Mouse (Mus musculus): ENCODE data around the gene Bmt2. TPM values are rescaled to one million over a fixed set of nuclear protein-coding genes. Genes with fewer than 3 reads are reported as not detected.

Gene Bmt2
- total RNA-seq, 2 experiments from 2014 or later = 27.0 to 28.5 TPM

DNA sequence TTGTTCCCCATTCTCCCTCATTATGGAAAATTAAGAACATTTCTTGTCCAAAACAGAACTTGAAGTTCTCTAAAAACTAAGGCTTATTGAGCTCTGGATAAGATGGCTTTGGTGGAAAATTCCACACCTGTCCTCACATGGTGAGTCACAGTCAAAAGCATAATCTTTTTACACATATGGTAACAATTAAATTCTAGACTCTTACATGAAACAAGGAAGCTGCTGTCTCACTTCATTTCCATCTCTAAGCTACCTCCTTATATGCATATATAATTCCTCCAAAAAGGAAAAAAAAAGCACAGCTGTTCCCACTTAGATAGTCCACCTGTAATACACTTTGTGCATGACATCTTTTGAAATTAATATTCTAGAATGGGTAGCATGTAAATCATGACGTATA is 45.2 kb downstream of the Bmt2 start:
- intact Hi-C loops (cut with DNase I) = no loop called here
- peak in 1 of 2 experiments; percentile 40 for DNase-seq (ENCODE audit: low spot score in 2 of 2)

- intact Hi-C loops (cut with DNase I) = no loop called here
- DNase-seq (ENCODE audit: low spot score in 2 of 2) = no peak
Measured at GRCm38 (mm10) chr6:13630607-13631006, 47.2 kb downstream of the Bmt2 start.

DNA sequence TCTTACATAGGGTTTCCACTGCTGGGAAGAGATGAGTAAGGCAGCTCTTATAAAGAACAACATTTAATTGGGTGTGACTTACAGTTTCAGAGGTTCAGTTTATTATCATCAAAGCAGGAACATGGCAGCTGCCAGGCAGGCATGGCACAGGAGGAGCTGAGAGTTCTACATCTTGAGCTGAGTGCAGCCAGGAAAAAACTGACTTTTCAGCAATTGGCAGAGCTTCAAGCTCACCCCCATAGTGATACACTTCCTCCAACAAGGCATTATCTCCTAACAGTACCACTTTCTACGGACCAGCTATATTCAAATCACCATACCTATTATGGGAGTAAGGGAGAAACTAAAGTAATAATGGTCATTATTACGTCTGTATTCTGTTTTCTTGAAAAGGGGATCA is 58.1 kb downstream of the Bmt2 start:
- DNase-seq (ENCODE audit: low spot score in 2 of 2) = peak in 1 of 2 experiments; percentile 57

DNA sequence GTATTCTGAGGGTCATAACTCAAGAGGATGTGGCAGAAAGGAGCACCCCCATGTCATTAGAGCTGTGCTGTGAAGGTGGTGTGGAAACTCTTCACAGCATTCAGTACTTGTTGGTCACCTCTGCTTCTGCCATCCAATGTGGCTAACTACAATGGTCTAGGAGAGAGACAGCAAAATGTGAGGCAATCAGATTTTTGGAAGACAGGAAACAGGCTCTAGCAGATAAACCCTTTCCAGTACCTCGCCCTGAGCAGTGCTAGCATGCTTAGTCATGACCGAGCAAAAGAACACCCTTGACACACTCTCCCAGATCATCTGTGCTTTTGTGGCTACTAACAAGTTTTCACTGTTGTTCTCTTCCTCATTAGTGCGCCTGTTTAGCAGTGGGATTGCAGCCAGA is 60.7 kb downstream of the Bmt2 start:
- DNase-seq (ENCODE audit: low spot score in 2 of 2) = no peak
- intact Hi-C loops (cut with DNase I) = no loop called here

More for the DNA sequence above, 58.1 kb downstream of the Bmt2 start:
- intact Hi-C loops (cut with DNase I) = no loop called here

DNA sequence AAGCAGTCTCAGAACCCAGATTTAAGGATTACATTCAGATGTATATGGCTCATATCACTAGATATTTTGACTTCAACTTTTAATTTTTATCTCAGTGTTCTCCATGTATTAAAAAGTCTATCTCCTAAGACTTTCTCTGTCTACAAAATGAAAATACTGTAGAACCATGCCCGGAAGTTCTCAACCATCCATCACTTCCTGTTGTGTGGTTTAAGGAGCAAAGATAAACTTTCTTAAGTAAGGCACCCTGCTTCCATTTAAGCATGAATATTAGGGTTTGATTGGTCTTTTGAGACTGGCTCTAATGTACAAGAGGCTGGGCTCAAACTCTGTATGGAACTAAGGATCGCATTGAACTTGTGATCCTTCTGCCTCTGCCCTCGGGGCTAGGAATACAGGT is 63.2 kb downstream of the Bmt2 start:
- no peak for DNase-seq (ENCODE audit: low spot score in 2 of 2)
- intact Hi-C loops (cut with DNase I) = no loop called here

DNA sequence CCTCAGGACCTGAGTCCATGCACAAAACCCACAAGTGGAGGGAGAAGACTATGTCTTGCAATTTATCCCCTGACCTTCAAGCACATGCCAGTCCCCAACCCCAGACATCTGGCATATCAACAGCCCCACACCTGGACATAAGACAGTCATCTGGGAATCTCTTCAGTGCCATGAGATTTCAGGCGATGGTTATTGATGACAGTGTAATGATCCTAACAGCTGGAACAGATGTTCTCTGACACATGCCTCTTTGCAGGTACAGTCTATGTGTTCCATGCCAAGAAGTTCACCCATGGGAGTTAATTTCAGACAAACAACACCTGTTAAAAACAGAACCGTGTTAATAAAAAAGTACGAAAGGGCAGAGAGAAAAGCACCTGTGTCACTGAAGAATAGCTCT is 64.1 kb downstream of the Bmt2 start:
- no peak for DNase-seq (ENCODE audit: low spot score in 2 of 2)
- intact Hi-C loops (cut with DNase I) = no loop called here

DNA sequence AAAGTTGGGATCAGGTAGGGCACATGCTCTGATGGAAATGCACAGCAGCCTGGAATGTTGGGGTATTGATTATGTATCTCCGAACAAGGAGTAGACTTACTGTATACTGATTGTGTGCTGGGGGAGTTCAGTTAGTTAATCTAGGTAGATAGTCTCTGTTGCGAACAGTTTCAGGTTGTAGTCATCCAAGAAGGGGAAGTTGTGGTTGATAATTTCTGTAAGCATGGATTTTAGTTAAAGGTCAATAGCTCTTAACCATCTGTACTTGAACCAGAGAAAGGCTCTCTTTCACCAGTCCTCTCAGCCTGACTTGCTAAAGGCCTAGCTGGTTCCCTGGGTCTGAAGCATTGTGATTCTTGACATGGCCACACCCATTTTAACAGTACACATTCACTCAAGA is 66.9 kb downstream of the Bmt2 start:
- intact Hi-C loops (cut with DNase I) = no loop called here
- DNase-seq (ENCODE audit: low spot score in 2 of 2) = no peak

DNA sequence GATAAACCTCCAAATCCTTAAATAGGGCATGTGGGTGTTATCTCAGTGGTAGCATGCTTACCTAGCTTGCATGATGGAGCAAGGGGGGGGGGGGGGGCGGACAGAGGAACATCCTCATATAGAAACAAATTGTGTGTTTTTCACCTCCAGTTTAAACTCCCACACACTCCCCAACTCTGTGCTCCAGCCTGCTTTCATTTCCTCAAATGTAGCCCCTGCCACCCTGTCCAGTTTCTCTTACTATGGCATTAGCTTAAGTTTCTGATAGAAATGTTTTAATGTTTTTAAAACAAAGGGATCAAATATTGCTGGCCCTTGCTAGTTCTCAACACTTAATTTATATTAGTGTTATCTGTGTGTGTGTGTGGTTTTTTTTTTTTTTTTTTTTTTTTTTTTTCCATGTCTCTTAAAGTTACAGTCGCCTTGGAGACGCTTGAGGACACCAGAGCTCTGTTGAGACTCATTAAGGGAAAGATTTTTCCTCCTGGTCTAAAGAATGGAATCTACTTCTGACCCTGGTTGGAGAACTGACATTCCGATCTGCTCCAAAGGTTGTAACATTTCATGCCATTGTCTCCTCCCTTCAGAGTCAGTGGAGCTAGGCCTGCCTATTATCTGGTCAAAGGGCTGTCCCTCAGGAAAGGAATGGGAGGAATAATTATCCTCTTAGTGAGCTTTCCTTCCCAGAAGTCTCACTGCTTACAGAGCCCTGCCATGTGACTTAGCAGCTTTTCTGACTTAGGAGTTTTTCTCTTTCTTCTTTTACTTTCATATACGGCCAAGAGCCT is 68.2 kb downstream of the Bmt2 start:
- DNase-seq (ENCODE audit: low spot score in 2 of 2) = no peak
- intact Hi-C loops (cut with DNase I) = loop anchor here (2.0 kb wide), 1 partner anchor 261 kb away; the partner anchor contains the start of gene 2610001J05Rik

GRCm38 (mm10) chr6:13607621-13608493 is 69.9 kb downstream of the Bmt2 start, which contains the start of gene Tmem168:
Gene Tmem168 (minus strand): TSS chr6:13608100.
- DNase-seq (ENCODE audit: low spot score in 2 of 2) = peak; percentile 94 to 96
- intact Hi-C loops (cut with DNase I) = loop anchor here (1.0 to 2.0 kb wide), 2 partner anchors 70 to 263 kb away; partner anchors contain the start of gene 2610001J05Rik

GRCm38 (mm10) chr6:13606921-13607620 is 70.7 kb downstream of the Bmt2 start:
- peak in 1 of 2 experiments; percentile 24 for DNase-seq (ENCODE audit: low spot score in 2 of 2)

DNA sequence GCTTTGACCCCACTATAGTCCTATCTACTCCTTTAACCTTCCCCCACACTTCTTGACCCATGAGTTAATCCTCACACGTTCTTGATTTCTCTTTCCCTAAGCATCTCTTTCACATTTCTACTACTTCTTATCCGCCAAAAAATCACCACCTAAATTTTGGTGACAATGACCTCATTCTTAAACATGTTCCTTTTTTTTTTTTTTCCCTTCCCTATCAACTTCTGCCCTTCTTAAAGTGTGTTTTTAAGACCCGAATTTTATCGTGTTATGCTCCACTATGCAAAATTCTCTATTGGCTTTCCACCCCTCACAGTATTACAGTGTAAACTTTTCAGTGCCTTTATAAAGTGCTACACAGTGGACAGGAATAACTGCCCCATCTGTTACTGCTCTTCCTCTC is 71.4 kb downstream of the Bmt2 start:
- intact Hi-C loops (cut with DNase I) = no loop called here
- DNase-seq (ENCODE audit: low spot score in 2 of 2) = no peak

More at GRCm38 (mm10) chr6:13606921-13607620, 70.7 kb downstream of the Bmt2 start:
- intact Hi-C loops (cut with DNase I) = no loop called here

DNA sequence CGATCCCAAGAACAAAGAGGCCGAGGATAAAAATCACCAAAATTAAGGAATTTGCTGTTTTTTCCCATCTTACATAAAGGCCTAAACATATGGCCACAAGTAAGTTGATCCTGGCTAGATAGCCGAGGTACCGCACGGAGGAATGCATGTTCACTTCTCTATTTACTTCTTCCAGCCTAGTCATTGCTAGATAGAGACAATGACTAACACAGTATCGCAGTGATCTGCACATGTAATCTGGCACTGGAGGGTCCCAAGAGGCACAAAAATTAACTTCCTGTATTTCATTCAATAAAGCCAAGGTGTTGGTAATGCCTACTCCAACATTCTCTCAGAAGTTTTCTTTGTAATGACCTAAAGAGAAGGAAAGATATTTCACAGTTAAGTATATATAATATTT is 74.6 kb downstream of the Bmt2 start:
- no peak for DNase-seq (ENCODE audit: low spot score in 2 of 2)
- intact Hi-C loops (cut with DNase I) = no loop called here

DNA sequence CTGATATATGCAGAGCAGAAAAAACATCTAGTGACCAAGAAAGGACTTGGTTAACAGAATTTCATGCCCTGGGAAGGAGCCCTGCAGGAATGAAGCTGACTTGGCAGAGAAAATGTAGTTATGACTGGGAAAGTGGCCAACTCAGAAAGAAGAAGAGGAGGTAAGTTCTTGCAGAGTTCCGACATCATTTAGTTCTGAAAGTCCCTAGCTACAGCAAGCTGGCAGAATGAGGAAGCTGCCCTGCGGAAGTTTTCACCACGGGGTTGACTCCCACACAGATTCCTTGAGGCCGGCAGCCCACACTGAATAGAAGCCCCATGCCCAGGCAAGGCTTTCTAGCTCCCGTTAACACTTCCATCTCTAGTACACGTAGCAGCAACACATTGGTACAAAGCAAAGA is 76.2 kb downstream of the Bmt2 start:
- intact Hi-C loops (cut with DNase I) = no loop called here
- peak; percentile 35 to 82 for DNase-seq (ENCODE audit: low spot score in 2 of 2)

DNA sequence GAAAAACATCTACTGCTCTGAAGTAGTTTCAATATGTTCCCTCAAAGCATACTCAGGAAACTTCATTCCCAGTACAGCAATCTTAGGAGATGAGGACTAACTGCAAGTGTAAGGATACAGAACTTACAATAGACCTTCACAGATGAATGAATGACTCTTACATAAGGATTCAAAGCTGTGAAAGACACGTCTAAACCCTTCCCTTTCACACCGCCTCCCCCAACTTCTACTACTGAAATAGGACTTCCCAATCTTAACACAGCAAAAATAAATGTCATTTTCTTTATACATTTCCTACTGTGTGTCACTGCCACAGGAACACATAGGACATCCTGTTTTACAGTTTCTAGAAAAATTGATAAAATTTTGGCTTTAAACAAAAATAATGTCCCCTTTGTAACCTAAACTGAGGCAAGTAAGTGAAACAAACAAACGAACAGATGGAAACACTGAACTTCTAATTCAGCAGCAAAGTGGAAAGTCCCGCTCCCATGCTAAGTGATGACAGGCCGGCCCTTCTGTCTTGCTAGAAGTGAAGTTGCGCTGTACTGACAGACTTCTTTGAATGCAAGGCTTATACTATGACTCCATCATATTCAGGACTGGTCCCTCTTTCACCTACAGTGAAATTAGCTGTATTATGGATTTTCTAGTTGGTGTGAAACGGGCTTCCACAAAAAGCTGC is 79.4 kb downstream of the Bmt2 start:
- intact Hi-C loops (cut with DNase I) = loop anchor here (2.0 to 5.0 kb wide), 2 partner anchors 150 to 301 kb away; no protein-coding TSS in a partner anchor
- DNase-seq (ENCODE audit: low spot score in 2 of 2) = peak in 1 of 2 experiments; percentile 80

DNA sequence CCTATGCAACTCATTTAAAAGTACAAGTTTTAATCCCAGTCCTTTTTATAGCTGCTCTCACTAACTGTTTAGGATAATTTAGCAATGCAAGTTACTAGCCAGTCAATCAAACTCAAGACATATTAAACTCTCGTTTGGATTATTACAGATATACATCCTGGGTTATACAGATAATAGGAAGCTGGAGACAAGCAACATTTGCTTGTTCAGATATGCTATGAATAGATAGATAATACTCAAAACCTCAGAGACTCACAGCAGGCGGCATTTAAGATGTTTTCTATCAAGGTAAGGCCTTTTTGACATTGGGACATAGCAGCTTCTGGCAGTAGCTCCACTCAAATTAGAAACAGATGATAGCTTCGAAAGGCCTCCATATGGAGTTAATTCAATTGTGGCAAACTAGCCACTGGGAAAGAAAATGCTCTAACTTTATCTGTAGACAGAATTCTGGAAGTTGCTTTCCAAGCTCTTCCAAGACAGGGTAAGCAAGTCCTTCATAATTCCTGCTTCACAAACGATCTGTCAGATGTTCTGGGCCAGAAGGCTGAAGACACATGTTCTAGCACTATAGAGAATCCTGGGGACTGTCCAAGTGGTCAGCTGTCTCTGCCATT is 84.9 kb downstream of the Bmt2 start:
- intact Hi-C loops (cut with DNase I) = no loop called here
- no peak for DNase-seq (ENCODE audit: low spot score in 2 of 2)

DNA sequence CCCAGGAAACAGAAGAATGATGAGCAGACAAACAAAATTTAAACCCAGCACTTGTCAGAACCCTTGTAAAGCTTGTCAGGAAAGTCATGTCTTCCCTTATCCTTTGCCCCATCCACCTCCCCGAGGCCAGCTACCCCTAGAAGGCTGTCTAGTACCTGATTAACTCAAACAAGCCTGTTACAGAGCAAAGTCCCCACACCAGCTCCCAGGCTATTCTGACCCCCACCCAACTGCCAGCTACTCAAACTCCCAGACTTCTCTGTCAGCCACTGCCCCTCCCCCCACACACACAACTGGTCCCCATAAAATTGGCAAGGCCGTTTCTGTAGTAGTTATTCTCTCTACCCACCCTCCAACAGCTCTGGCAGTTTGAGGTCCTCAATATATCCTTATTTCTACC is 91.2 kb downstream of the Bmt2 start:
- intact Hi-C loops (cut with DNase I) = no loop called here
- no peak for DNase-seq (ENCODE audit: low spot score in 2 of 2)

DNA sequence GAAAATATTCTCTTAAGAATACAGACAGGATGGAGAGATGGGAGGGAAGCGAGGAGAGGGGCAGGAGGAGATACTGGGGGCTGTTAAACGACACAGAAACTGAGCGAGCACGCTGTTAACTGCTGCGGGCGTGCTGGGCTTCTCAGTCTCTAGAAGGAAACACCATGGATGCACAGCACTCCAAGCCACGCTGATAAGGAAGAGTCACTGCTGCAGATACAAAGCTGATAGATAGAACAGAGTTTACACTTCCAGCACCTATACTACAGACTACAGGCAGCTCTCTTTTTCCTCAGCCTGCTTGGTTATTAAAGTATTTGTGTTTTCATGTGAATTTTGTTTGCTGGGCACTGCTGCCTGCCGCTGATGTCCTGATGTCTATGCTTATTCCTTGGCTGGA is 91.6 kb downstream of the Bmt2 start:
- intact Hi-C loops (cut with DNase I) = no loop called here
- no peak for DNase-seq (ENCODE audit: low spot score in 2 of 2)

DNA sequence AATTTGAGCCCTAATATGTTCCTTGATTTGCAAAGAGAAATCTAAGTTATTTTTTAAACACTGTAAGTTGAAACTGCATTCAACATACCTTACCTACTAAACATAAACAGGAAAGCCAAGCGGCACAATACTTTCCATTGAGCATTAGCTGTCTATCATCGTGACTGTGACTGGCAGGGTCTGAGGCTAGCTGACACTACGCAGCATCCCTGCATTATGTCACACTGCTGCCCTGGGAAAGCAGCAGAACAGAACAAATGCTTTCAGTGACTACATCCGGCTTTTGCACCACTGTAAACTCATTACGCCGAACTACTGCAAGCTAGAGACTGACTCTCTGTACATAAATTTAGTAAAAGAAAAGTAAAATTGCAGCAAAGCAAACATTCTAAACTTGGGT is 93.0 kb downstream of the Bmt2 start:
- no peak for DNase-seq (ENCODE audit: low spot score in 2 of 2)
- intact Hi-C loops (cut with DNase I) = no loop called here

GRCm38 (mm10) chr6:13582075-13582474 is 95.7 kb downstream of the Bmt2 start:
- intact Hi-C loops (cut with DNase I) = no loop called here
- no peak for DNase-seq (ENCODE audit: low spot score in 2 of 2)

Measured in left cerebral cortex, postnatal 25 days (tissue).